Mouse (Mus musculus): Measurements from ENCODE around the gene Atp8a2. TPM values are rescaled to one million over a fixed set of nuclear protein-coding genes. Genes with fewer than 3 reads are reported as not detected.
"Not testable (repeated sequence)": the region's sequence is repeated elsewhere in the genome, so short reads cannot be mapped to it uniquely, and the experiment has no call there.

The Atp8a2 gene
- polyA plus RNA-seq, 1 experiment from 2014 or later = not detected

DNA sequence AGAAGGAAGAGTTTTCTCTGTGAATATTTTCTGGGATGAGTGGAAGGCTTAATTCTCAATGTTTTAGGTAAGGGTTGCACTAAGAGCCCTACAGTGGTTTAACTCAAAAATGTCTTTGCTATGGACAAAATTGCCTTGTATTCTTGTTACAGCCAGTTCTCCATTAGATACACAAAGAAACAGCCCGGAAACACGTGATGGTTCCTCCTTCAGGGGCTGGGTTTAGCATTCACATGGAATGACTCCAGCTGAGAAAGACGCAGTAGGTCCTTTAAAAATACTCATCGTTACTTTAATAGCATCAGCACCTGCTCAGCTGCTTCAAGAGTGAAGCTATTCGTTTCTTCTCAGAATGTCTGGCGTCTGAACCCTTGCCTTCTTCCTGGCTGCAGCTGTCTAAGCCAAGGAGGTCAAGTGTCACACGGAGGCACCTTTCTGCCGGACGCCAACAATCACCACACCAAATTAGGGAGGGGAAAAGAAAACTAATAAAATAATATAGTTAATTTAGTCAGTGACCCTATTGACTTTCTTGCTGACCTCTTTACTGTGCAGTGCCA lies 572.6 kb downstream of the Atp8a2 start:
- ATAC-seq (no peak), DNase-seq (ENCODE audit: low read depth, low spot score) (no peak)
- TF ChIP-seq CTCF (IDR thresholded peaks at IDR 0.05) = no peak
- ChIA-PET POLR2A (no interaction called here), CTCF (no interaction called here)
- in situ Hi-C loops (cut with MboI; ENCODE audit: low pct_unique_long_range_greater_than_20kb) = no loop called here
- H3K27me3 ChIP-seq = peaks cover 63% of the 10 kb centered on the region

DNA sequence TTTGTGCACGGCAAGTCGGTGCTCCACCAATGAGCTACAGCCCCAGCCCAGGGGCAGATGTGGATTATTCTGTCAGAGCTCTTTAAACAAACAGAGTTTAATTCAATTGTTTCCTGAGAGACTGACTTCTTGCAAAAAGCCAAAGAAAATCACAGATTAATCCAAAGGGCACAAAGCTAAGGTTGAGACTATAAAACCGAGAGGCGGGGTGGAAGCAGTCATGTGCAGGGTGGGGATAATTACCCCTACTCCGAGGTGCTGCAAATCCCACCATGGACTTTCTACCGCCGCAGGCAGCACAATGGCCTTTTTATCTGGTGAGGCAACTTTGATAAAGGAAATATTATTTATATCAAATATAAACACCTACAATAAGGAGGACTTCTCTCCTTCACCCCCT lies 580.2 kb downstream of the Atp8a2 start:
- in situ Hi-C loops (cut with MboI; ENCODE audit: low pct_unique_long_range_greater_than_20kb) = no loop called here
- DNase-seq (ENCODE audit: low read depth, low spot score) (no peak), ATAC-seq (no peak)
- ChIA-PET POLR2A (no interaction called here), CTCF (no interaction called here)
- TF ChIP-seq CTCF (IDR thresholded peaks at IDR 0.05) = no peak
- peaks cover 70% of the 10 kb centered on the region for H3K27me3 ChIP-seq

DNA sequence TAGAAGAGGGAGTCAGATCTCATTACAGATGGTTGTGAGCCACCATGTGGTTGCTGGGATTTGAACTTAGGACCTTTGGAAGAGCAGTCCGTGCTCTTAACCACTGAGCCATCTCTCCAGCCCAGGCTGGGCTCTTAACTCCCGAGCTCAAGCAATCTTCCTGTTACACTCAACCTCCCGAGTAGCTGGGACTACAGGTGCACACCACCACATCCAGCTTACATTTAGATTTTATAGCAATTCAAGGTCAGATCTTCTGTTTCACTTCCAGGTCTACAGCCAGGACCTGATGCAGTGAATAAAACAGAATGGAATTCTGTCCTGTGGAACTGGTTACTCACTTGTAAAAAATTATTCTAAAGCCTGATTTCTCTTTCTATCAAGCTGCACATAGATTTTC lies 582.8 kb downstream of the Atp8a2 start:
- peaks cover 49% of the 10 kb centered on the region for H3K27me3 ChIP-seq
- ATAC-seq; in situ Hi-C loops (cut with MboI; ENCODE audit: low pct_unique_long_range_greater_than_20kb); DNase-seq (ENCODE audit: low read depth, low spot score); CTCF ChIA-PET; POLR2A ChIA-PET: not testable (repeated sequence)

DNA sequence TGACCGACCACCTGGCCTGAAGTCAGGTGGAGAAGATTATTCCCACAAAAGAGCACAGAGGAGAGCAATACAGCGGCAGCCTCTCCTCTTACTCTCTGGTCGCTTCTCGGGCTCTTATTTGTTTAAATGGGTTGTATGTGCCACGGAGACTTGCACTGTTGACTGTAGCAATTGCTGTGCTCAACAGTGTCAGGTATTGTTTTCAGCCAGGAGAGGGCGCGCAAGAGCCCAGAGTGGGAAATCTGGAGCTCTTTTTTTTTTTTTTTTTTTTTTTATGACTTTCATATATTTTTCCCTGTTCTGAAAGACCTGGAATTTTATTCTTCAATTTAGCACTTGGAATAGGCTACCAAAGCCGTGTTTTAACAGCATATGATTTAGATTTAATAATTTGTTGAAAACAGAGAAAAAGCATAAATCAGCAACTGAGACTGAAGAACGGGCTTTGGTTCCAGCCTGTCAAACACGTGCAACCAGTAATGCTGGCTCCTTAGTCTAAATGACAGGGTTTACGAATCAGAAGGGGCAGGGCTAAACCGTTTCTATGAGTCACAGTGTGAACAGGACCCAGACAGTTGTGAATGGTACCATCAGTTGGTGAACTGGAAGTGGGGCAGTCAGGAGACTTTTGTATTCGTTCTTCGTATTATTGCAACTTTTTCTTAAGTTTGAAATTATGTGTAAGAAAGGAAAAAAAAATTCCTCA lies 583.9 kb downstream of the Atp8a2 start:
- peaks cover 48% of the 10 kb centered on the region for H3K27me3 ChIP-seq
- ChIA-PET CTCF (interaction anchor here (1.0 to 2.3 kb wide), 2 partner anchors 9 to 403 kb away, joined by 6 to 8 read pairs; no protein-coding TSS in a partner anchor), POLR2A (interaction anchor here (0.6 kb wide), 1 partner anchor 34 kb away, joined by 5 read pairs; no protein-coding TSS in a partner anchor)
- in situ Hi-C loops (cut with MboI; ENCODE audit: low pct_unique_long_range_greater_than_20kb) = no loop called here
- no peak for ATAC-seq
- peak; percentile 80 for TF ChIP-seq CTCF (IDR thresholded peaks at IDR 0.05)
- DNase-seq (ENCODE audit: low read depth, low spot score) = no peak

DNA sequence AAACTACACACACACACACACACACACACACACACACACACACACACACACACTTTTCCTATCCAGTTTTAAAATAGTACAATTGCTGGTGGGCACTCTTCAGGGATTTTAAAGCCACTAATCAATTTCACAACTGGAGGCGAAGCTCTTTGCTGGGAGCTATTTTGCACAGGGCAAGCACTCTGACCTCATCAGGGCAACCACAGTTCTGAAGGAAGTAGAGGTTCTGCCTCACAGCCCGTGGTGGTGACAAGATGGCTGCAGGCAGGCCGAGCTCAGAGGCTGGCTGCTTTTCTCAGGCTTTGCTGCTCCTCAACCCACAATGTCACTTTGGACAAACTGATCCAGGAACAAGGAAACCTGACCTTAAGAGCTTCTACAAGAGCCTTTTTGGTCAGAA lies 590.0 kb downstream of the Atp8a2 start:
- TF ChIP-seq CTCF (IDR thresholded peaks at IDR 0.05) = no peak
- ATAC-seq (no peak), DNase-seq (ENCODE audit: low read depth, low spot score) (no peak)
- in situ Hi-C loops (cut with MboI; ENCODE audit: low pct_unique_long_range_greater_than_20kb) = loop anchor here (5.0 to 10.0 kb wide), 3 partner anchors 335 to 1088 kb away; no protein-coding TSS in a partner anchor
- ChIA-PET CTCF (interaction anchor here (1.3 kb wide), 1 partner anchor 11 kb away, joined by 4 read pairs; no protein-coding TSS in a partner anchor), POLR2A (no interaction called here)
- H3K27me3 ChIP-seq = peaks cover 26% of the 10 kb centered on the region

DNA sequence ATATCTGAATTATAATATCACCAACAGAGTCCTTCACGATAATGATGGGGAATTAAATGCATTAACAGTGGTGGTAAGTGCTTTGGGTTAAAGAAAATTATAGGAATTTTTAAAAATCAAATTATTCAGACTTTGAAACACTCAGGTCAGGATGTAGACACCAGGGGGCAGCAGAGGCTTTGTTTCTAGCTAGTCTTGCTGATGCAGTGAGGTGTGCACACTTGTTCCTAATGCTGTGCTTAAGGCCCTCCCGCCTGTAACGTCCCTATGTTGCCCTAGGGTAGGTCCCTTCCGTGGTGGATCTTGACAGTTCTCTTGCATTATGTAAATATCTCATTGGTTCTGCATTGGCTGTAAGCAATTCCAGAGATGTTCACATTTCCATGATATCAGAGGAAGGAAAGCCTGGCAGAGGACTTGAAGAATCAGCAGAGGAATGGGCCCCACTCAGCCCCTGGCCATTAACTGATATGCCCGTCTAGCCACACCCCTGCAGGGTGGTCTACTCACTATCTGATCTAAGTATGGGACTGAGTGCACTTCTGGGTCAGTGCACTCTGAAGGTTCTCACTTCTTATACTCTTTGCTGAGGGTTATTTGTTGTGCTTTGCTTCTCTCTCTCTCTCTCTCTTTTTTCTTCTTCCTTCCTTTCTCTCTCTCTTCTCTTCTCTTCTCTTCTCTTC lies 591.2 kb downstream of the Atp8a2 start:
- ATAC-seq (no peak), DNase-seq (ENCODE audit: low read depth, low spot score) (no peak)
- in situ Hi-C loops (cut with MboI; ENCODE audit: low pct_unique_long_range_greater_than_20kb) = loop anchor here (5.0 to 10.0 kb wide), 3 partner anchors 336 to 1089 kb away; no protein-coding TSS in a partner anchor
- CTCF ChIA-PET = interaction anchor here (0.6 to 1.9 kb wide), 4 partner anchors 13 to 411 kb away, joined by 3 to 6 read pairs (median 4); no protein-coding TSS in a partner anchor
- peaks cover 34% of the 10 kb centered on the region for H3K27me3 ChIP-seq
- peak; percentile 73 for TF ChIP-seq CTCF (IDR thresholded peaks at IDR 0.05)
- POLR2A ChIA-PET = no interaction called here

DNA sequence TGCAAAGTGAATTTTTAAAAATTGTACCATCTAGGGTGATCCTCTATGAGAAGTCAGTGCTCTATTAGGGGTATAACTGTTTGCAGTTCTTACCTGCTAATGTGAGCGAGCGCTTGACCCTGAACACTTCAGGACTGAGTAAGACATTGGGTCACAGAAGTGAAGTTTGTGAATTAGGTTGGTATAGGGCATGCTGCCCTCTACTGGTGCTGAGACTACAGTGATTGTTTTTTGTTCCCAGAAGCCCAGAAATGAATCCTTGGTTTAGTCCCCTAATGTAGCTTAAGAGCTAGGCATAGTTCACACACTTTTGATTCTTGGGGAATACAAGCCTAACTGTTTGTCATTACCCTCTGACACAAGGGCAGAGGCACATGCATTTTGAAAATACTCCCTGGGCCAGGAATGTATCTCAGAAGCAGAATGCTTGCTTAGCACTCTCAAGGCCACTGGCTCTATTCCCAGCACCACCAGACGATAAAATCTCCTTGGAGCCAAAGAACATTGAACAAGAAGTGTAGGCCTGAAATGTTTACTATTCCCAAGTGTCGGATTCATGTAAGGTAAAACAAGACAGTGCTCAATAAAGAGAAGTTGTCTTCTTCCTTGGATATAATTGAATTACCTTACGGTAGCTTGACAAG lies 592.9 kb downstream of the Atp8a2 start:
- ChIA-PET POLR2A (no interaction called here), CTCF (interaction anchor here (0.8 to 1.9 kb wide), 5 partner anchors 9 to 413 kb away, joined by 3 to 6 read pairs (median 6); no protein-coding TSS in a partner anchor)
- DNase-seq (ENCODE audit: low read depth, low spot score) (no peak), ATAC-seq (no peak)
- peaks cover 44% of the 10 kb centered on the region for H3K27me3 ChIP-seq
- peak; percentile 75 for TF ChIP-seq CTCF (IDR thresholded peaks at IDR 0.05)
- in situ Hi-C loops (cut with MboI; ENCODE audit: low pct_unique_long_range_greater_than_20kb) = loop anchor here (10.0 kb wide), 1 partner anchor 1091 kb away; no protein-coding TSS in a partner anchor

DNA sequence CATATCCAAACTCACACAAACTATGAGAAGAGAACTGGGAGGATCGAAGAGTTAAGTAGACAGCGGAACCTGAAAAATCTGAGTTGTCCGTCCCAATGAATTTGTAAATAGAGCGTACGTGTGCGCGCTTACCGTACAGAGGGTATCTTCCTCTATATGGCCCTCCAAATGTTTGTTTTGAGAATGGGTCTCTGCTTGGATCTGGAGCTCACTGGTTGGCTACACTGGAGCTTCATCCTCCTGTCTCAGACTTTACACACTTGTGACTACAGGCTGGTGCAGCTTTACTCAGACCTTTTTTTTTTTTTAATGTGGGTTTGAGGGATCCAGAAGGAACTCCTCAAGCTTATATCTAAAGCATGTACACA lies 598.7 kb downstream of the Atp8a2 start:
- DNase-seq (ENCODE audit: low read depth, low spot score) = no peak
- in situ Hi-C loops (cut with MboI; ENCODE audit: low pct_unique_long_range_greater_than_20kb) = no loop called here
- CTCF ChIA-PET = no interaction called here
- TF ChIP-seq CTCF (IDR thresholded peaks at IDR 0.05) = no peak
- POLR2A ChIA-PET = interaction anchor here (0.5 to 0.6 kb wide), 2 partner anchors 299 to 339 kb away, joined by 3 read pairs; no protein-coding TSS in a partner anchor
- peaks cover 25% of the 10 kb centered on the region for H3K27me3 ChIP-seq
- no peak for ATAC-seq

DNA sequence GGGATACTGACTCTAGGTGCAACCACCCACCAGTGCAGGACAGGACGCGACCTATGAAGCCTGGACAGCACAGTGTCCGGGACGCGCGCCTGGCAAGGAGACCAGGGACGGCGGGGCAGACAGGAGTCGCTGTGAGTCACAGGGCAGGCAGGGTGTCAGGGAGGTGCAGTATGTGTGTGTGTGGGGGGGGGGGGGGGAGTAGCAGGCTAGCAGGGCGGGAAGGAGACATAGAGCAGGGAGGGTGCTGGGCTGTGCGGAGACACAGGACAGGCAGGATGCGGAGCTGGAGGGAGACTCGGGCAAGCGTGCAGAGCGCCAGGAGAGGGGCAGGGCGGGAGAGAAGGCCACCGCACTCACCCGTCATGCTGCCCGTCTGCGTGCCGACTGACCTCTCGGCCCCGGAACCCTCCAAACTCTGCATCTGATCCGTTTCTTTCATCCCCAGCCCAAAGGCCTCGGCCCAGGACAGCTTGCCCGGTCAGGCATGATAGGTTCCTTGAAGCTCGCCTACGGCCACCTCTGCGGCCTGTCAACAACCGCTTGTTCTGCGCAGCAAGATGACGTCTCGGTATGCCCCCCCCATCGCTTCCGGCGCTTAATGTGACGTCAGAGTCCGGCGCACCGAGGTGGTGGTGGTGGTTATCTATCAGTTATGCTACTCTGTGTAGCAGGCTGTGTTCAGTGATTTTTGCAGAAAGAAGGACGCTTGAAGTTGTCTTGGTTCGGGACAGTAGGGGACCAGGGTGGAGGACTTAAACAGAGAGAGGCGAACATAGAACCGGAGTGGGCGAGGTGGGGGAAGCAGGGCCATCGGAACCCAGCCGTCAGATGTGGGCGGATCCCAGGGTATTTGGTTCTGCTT lies 599.4 kb downstream of the Atp8a2 start, which contains the start of gene Cdadc1:
Gene Cdadc1, minus strand, starts transcription at position 562 of the 862 bp plus-strand sequence.
- no peak for TF ChIP-seq CTCF (IDR thresholded peaks at IDR 0.05)
- CTCF ChIA-PET = interaction anchor here (1.2 to 1.4 kb wide), 3 partner anchors 42 to 145 kb away, joined by 3 to 4 read pairs (median 3); no protein-coding TSS in a partner anchor
- in situ Hi-C loops (cut with MboI; ENCODE audit: low pct_unique_long_range_greater_than_20kb) = no loop called here
- H3K27me3 ChIP-seq = peaks cover 25% of the 10 kb centered on the region
- DNase-seq (ENCODE audit: low read depth, low spot score) (peak; percentile 68), ATAC-seq (peak; percentile 70)
- POLR2A ChIA-PET = interaction anchor here (0.5 kb wide), 1 partner anchor 339 kb away, joined by 3 read pairs; no protein-coding TSS in a partner anchor

Measured in Patski (cell line).